Mouse (Mus musculus) cerebellum, postnatal 4 days (tissue): Measurements from ENCODE around the gene Agbl2.

Experiments
- DNase-seq, 2 experiments: peaks; one replicate each; pipeline ENCODE4 v3.0.0; 2022; ENCODE audit warnings: low spot score in 2 of 2, mixed read lengths in 1 of 2

The Agbl2 gene

GRCm38 (mm10) chr2:90782458-90782857, at the start of gene Agbl2:
TSS of gene Agbl2 (plus strand) at chr2:90782727.
- DNase-seq, result no peak

- no peak for DNase-seq
These were observed 47.2 kb upstream of the Agbl2 start for GRCm38 (mm10) chr2:90735326-90735725.

- no peak for DNase-seq
These were observed 43.7 kb upstream of the Agbl2 start for GRCm38 (mm10) chr2:90738801-90739200.

GRCm38 (mm10) chr2:90739327-90739726, 43.2 kb upstream of the Agbl2 start:
- no peak for DNase-seq

GRCm38 (mm10) chr2:90739921-90740320, 42.6 kb upstream of the Agbl2 start:
- DNase-seq, result no peak

DNA sequence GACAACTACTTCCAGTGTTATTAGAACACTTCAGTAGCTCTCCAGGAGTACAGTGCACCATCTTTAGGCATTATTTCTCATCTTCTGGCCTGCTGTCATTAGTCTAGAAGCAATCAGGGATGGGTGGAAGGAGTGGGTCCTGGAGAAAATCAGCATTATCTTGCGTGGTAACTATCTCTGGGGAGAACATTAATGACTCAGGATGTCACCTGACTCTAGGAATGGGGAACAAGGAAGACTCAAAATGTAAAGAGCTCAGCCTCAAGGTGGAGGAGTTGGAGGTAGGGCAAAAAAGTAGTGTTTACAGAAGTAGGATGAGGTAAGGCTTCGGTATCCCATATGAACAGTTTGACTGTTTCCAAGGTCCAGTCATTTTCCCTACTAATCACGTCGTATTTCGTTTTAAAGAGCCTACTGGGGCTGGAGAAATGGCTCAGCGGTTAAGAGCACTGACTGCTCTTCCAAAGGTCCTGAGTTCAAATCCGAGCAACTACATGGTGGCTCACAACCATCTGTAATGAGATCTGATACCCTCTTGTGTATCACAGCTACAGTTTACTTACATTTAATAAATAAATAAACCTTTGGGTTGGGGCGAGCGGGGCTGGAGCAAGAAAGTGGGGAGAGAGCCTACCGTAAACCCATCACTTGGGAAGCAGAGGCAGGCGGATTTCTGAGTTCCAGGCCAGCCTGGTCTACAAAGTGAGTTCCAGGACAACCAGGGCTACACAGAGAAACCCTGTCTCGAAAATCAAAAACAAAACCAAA, 38.1 kb upstream of the Agbl2 start:
- DNase-seq, result peak in 1 of 2 experiments; percentile 3

GRCm38 (mm10) chr2:90745053-90745678, 37.4 kb upstream of the Agbl2 start, which contains the start of gene Fnbp4:
TSS of gene Fnbp4 (plus strand) at chr2:90745370.
- peak; percentile 90 to 95 for DNase-seq

DNA sequence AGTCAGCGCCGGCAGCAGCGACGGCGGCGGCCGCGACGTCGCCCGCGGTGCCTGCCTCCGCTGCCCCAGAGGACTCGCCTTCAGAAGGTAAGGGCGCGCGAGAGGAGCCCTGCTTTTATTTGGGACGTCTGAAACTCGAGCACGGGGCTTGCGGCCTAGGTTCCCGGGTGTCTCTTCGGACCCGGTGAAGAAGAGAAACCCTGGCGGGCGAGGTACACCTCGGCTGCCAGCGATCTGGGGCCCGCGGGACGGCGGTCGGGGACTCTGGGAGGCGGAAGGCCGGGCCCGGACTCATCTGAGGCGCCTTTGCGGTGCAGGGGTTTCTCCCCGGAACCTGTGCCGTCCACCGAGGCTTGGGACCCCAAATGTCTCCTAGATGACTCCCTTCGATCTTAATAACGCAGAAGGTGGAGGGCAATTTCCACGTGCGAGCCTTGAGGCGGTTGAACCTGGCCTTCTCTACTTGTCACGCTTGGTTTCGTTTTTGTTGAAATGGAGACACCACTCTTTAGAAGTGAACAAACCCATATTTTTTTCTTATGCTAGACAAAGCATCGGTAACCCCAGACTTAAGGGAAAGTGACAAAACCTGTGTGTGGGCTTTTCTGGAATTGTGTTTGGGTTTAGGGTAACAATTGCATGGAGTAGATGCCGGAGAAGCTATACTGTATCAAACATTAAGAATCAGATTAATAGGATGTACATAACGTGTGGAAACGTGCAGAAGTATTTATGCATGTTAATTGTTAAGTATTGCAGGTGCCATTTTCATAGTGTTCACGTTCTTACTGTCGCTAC, 36.6 kb upstream of the Agbl2 start:
- peak in 1 of 2 experiments; percentile 26 for DNase-seq

DNA sequence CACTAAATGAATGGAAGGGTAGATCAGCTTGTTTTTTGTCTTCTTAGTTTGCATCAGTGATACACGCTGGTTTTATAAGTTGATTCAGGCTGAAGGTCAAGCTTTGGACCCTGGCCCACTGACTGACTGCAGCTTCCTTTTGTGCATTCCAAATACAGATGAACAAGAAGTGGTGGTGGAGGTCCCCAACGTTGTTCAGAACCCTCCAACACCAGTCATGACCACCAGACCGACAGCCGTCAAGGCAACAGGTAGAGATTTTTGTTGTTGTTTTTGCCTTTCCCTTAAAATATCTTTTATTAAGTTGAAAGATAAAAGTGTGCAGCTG, 36.0 kb upstream of the Agbl2 start:
- DNase-seq, result no peak

GRCm38 (mm10) chr2:90747131-90747530, 35.4 kb upstream of the Agbl2 start:
- no peak for DNase-seq

DNA sequence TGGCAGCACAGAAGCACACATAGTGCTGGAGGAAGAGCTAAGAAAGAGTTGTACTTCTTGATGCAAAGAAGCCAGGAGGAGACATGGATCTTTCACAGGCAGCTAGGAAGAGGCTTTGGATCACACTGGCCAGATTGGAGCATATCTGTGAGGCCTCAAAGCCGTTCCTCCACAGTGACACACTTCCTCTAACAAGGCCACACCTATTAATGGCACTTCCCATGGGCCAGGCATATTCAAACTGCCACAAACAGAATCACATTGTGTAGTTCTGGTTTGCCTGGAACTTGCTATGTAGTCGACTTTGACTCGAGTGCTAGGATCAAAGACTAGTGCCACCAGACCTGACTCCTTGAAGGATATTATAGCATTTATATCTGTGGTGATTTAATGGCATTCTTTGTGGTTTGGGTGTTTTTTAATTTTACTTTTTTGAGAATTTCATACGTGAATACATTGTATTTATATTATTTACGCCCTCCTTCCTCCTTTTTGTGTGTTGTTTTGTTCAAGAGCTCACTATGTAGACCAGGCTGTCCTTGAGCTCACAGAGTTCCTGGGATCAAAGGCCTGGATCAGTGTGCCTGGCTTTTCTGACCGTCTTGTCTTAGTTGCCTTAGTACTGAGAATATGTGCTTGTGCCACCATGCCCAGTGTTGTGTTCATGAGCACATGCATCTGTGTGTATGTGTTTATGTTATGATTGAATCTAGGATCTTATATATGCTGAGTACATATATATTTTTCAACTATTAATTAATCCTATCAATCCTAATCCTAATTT, 32.7 kb upstream of the Agbl2 start:
- DNase-seq, result no peak

DNA sequence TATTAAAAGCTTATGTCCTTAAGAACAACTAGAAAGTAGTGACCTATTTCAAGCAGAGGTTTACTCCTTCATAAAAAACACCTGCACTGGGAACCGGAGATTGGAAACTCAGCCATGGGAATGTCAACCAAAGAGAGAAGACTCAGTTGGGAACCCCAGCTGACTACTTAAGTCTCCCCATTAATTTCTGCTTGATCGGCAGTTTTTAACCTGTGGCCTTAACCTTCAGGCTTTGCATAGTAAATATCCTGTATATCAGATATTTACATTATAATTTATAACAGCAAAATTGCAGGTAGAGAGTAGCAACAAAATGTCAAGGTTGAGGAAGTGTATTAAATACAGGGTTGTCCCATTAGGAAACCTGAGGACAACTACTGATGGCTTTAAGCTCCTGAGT, 29.0 kb upstream of the Agbl2 start:
- DNase-seq, result no peak

DNA sequence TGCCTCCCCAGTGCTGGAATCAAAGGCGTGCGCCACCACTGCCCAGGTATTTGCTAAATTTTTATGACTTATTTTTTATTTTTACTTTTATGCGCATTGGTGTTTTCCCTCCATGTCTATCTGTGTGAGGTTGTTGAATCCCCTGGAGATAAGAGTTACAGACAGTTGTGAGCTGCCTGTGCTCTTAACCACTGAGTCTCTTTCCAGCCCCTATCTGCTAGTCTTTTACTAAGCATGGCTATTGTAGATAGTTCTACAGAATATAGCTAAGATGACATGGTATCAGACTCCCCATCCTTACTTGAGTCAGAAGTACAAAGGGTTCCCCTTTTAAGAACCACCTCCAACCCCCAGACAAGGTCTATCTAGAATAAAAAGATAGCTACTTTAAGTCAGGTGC, 28.3 kb upstream of the Agbl2 start:
- DNase-seq, result no peak

DNA sequence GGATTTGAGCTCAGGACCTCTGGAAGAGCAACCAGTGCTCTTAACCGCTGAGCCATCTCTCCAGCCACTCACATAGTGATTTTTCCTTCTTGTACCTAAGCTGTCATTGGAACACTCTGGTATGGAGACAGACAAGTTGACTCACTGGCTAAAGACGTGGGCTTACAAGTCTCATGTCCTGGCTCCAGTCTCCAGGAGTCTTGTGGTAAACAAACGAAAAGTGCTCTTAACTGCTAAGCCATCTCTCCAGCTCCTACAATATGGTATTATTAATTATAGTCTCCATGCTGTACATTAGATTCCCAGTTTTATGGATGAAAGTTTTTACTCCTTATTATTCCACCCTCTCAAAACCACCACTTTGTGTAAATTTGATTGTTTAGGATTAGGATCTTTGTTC, 17.4 kb upstream of the Agbl2 start:
- no peak for DNase-seq

DNA sequence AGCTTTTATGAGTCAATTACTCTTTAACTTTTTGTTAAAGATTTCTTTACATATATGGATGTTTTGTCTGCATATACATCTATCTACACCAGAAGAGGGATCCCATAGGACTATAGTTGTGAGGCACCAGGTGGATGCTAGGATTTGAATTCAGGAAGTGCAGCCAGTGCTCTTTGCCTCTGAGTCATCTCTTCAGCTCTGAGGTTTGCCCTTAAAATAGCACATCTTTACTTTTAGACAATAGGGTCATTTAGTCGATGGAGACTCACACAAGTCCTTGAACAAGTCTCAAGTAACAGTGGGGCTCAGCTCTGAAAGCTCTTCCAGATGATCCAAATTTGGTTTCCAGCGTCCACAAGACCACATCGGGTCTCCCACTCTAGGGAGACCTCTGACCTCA, 1.2 kb upstream of the Agbl2 start:
- no peak for DNase-seq

DNA sequence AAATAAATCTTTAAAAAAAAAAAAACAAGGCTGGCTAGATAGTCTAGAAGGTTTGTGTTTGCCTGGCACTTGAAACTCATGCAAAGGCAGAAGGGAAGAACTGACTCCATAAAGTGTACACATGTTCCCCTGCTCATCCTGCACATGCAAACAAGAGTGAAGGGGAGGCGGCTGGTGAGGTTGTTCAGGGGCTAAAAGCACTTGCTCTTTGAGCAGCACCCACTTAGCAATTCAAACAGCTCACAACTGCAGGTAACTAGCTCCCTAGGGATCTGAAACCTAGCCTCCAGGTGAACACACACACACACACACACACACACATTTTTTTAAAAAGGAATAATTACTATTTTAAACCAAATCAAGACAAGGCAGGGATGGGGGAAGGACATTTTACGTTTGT, 589 bp upstream of the Agbl2 start:
- no peak for DNase-seq

DNA sequence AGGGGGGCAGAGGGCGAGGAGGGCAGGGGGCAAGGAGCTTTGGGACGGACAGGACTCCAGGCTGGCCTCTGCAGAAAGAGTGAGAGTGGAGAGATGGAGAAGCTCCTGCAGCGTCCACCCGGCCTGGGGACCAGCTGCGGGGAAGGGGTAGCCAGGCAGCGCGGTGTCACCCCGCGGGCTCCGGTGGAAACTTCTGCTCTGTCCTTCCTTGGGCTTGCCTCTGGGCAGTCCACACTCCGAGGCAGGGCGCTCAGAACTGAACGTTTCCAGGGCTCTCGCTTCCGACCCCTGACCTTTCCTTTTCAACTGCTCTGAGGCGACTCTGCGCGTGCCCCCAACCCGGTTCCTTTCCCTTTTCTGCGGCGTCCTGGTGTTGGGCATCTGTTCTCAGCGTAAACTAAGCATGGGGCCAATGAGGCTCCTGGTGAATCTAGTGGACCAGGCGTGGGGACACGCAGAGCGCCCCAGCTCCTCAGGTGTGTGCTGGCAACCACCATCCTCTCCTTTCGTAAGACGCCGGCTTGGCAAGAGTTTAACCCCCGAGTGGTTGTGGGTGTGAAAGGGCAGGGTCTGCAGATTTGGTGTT, 467 bp downstream of the Agbl2 start:
- DNase-seq, result peak in 1 of 2 experiments; percentile 7

DNA sequence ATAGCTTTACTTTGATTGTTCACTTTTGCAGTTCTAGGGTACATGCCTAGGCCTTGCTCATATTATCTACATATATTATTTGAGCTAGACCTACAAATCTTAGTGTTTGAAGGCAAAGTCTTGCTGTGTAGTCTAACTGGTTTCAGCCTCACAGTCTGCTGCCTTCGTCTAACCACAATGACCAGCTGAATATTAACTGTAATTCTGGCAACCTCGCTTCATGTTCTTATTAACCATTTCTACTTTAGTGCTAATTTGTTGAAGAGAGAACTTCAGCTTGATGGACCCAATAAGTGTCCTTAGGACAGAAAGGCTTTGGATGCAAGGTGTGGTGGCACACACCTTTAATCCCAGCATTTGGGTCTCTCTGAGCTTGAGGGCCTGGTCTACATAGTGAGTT, 5.6 kb downstream of the Agbl2 start:
- DNase-seq, result no peak

- no peak for DNase-seq
These were observed 26.0 kb downstream of the Agbl2 start for GRCm38 (mm10) chr2:90808241-90809126.

GRCm38 (mm10) chr2:90810751-90811150, 28.2 kb downstream of the Agbl2 start:
- DNase-seq, result no peak

GRCm38 (mm10) chr2:90815266-90815665, 32.7 kb downstream of the Agbl2 start:
- DNase-seq, result no peak
